Mouse (Mus musculus) layer of hippocampus, adult 8-10 months (tissue): ENCODE data around the gene Olfr1254. TPM values are rescaled to one million over a fixed set of nuclear protein-coding genes. Genes with fewer than 3 reads are reported as not detected.

Source experiments
- DNase-seq, 2 experiments: peaks; one replicate each; pipeline ENCODE4 v3.0.0; 2022; ENCODE audit warnings: low spot score in 2 of 2
- total RNA-seq, 4 experiments: library from RNA; stranded (reverse); gene quantifications; 2 replicates each; pipeline ENCODE4 v1.2.4; 2022

Olfr1254 gene
- total RNA-seq: not detected

- DNase-seq: no peak
Observed at GRCm38 (mm10) chr2:89793519-89793918, at the start of gene Olfr1254. Olfr1254 (minus strand) TSS chr2:89793619.

- no peak for DNase-seq
Observed at GRCm38 (mm10) chr2:89841455-89841854, 48.0 kb upstream of the Olfr1254 start, which contains the start of gene Olfr1256. Olfr1256 (minus strand) TSS chr2:89841555.

GRCm38 (mm10) chr2:89820216-89820615 is 26.8 kb upstream of the Olfr1254 start:
- DNase-seq: no peak

- no peak for DNase-seq
Observed at GRCm38 (mm10) chr2:89811751-89812150, 18.3 kb upstream of the Olfr1254 start, which contains the start of gene Olfr1255. Olfr1255 (plus strand) TSS chr2:89812051.

GRCm38 (mm10) chr2:89810751-89811150 is 17.3 kb upstream of the Olfr1254 start:
- no peak for DNase-seq

GRCm38 (mm10) chr2:89799583-89799982 is 6.2 kb upstream of the Olfr1254 start:
- no peak for DNase-seq

- DNase-seq: no peak
Observed at GRCm38 (mm10) chr2:89756990-89757389, 36.4 kb downstream of the Olfr1254 start, which contains the start of gene Olfr1253. Olfr1253 (minus strand) TSS chr2:89757090.

Other genes with a start within 250 kb of the Olfr1254 start
- gene Olfr1245, start 215.2 kb downstream of the Olfr1254 start, total RNA-seq: not detected
- gene Olfr1246, start 200.5 kb downstream of the Olfr1254 start, total RNA-seq: not detected
- under 1 TPM in 1 of 4 experiments, not detected in 3; 0.09 TPM for gene Olfr1247, start 179.5 kb downstream of the Olfr1254 start, total RNA-seq
- gene Olfr1248, start 175.4 kb downstream of the Olfr1254 start, total RNA-seq: not detected
- gene Olfr1249, start 158.6 kb downstream of the Olfr1254 start, total RNA-seq: not detected
- gene Olfr1250, start 132.2 kb downstream of the Olfr1254 start, total RNA-seq: not detected
- gene Olfr1251, start 121.7 kb downstream of the Olfr1254 start, total RNA-seq: not detected
- not detected for gene Olfr1252, start 68.6 kb downstream of the Olfr1254 start, total RNA-seq
- not detected for gene Olfr1253, start 36.5 kb downstream of the Olfr1254 start, total RNA-seq
- gene Olfr1255, start 18.4 kb upstream of the Olfr1254 start, total RNA-seq: not detected
- not detected for gene Olfr1256, start 47.9 kb upstream of the Olfr1254 start, total RNA-seq
- gene Olfr48, start 54.6 kb upstream of the Olfr1254 start, total RNA-seq: not detected
- not detected for gene Olfr1257, start 84.8 kb upstream of the Olfr1254 start, total RNA-seq
- not detected for gene Olfr1258, start 133.7 kb upstream of the Olfr1254 start, total RNA-seq
- not detected for gene Olfr1259, start 155.0 kb upstream of the Olfr1254 start, total RNA-seq
- not detected for gene Olfr1260, start 180.7 kb upstream of the Olfr1254 start, total RNA-seq
- gene Olfr1261, start 197.6 kb upstream of the Olfr1254 start, total RNA-seq: not detected
- gene Olfr1262, start 206.5 kb upstream of the Olfr1254 start, total RNA-seq: not detected
- not detected for gene Olfr1263, start 218.5 kb upstream of the Olfr1254 start, total RNA-seq
- gene Olfr1264, start 232.0 kb upstream of the Olfr1254 start, total RNA-seq: not detected
- gene Olfr1265, start 241.7 kb upstream of the Olfr1254 start, total RNA-seq: not detected